22 mouse cellular contexts compared by ENCODE assay signal in the genomic region with DNA sequence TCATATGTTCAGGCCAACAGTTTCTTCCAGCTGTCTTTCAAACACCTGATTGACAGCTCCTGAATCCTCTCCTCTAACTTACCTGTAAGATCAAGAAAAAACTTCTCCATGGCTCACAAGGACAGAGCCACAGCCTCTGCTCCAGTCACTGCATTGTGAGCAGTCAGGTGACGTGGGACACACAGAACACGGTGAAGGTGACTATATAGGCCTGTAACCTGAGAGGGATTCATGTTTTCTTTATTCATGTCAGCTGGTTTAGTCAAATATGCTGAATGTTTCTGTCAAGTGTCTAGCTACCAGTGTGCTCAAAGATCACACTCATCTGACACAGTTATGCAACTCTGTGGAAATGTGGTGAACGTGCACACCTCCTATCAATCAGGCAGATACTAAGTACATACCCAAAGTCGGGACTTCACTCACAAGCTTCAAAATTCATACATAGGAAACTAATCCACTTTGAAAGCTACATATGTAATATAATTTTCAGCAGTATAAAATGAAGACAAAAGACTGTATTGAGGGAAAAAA. TPM values are rescaled to one million over a fixed set of nuclear protein-coding genes. Genes with fewer than 3 reads are reported as not detected.
"Had no signal": no experiment of that assay in that cellular context is flagged by ENCODE, and none has a peak within 500 bp of the region (broad histone marks: within the 10 kb centered on the region; RNA-seq: fewer than 3 reads in every experiment).

No protein-coding gene starts in this region.

- H3K27me3 ChIP-seq: intestine, embryonic 15.5 days; limb, embryonic 15.5 days; megakaryocyte, embryonic 14.5 days; midbrain, embryonic 13.5 days; neural tube, embryonic 15.5 days had no signal

- H3K9ac ChIP-seq: intestine, embryonic 15.5 days; limb, embryonic 15.5 days; lung, embryonic 14.5 days; midbrain, embryonic 13.5 days; neural tube, embryonic 15.5 days had no signal

- H3K9me3 ChIP-seq: intestine, embryonic 15.5 days; limb, embryonic 15.5 days; megakaryocyte, embryonic 14.5 days; midbrain, embryonic 13.5 days; neural tube, embryonic 15.5 days had no signal

- H3K4me3 ChIP-seq: intestine, embryonic 15.5 days; left cerebral cortex, adult 2 months; limb, embryonic 15.5 days; megakaryocyte, embryonic 14.5 days; midbrain, embryonic 13.5 days; myocyte; neural tube, embryonic 15.5 days had no signal

- H3K4me1 ChIP-seq: intestine, embryonic 15.5 days; limb, embryonic 15.5 days; midbrain, embryonic 13.5 days; neural tube, embryonic 15.5 days had no signal

- ATAC-seq: intestine, embryonic 15.5 days; midbrain, embryonic 13.5 days had no signal

- H3K36me3 ChIP-seq: intestine, embryonic 15.5 days; neural tube, embryonic 15.5 days had no signal

- H3K4me2 ChIP-seq: intestine, embryonic 15.5 days; limb, embryonic 15.5 days; lung, embryonic 14.5 days; midbrain, embryonic 13.5 days; neural tube, embryonic 15.5 days had no signal

- H3K27ac ChIP-seq: intestine, embryonic 15.5 days; left cerebral cortex, adult 2 months; limb, embryonic 15.5 days; macrophage; midbrain, embryonic 13.5 days; neural tube, embryonic 15.5 days; stomach, postnatal 0 days had no signal

- DNase-seq: kidney, adult 8-10 months; kidney, postnatal 25 days; lung, embryonic 14.5 days; right cerebral cortex, adult 18-20 months; right cerebral cortex, postnatal 25 days; thymus, adult 18-20 months; thymus, postnatal 14 days had no signal

RNA-seq across cellular contexts. Expression of gene Gm17304, which starts 43.4 kb away (rescaled TPM):
- total RNA-seq: layer of hippocampus, postnatal 25 days; left cerebral cortex, adult 2 months; left cerebral cortex, postnatal 14 days had no signal
- polyA plus RNA-seq: intestine, embryonic 15.5 days; kidney, embryonic 16.5 days; limb, embryonic 11.5 days; limb, embryonic 15.5 days; lung, embryonic 14.5 days; macrophage; midbrain, embryonic 13.5 days; myocyte; neural tube, embryonic 11.5 days; neural tube, embryonic 15.5 days; small intestine, adult 2 months; stomach, postnatal 0 days had no signal
